Mouse (Mus musculus) monocyte, adult 2 months (primary cell): ENCODE data around the gene Rcor1.

Experiments
- DNase-seq, 2 experiments: peaks; one replicate each; pipeline ENCODE4 v3.0.0; 2022; ENCODE audit warnings: low spot score in 2 of 2, low read depth in 1 of 2

The Rcor1 gene

DNA sequence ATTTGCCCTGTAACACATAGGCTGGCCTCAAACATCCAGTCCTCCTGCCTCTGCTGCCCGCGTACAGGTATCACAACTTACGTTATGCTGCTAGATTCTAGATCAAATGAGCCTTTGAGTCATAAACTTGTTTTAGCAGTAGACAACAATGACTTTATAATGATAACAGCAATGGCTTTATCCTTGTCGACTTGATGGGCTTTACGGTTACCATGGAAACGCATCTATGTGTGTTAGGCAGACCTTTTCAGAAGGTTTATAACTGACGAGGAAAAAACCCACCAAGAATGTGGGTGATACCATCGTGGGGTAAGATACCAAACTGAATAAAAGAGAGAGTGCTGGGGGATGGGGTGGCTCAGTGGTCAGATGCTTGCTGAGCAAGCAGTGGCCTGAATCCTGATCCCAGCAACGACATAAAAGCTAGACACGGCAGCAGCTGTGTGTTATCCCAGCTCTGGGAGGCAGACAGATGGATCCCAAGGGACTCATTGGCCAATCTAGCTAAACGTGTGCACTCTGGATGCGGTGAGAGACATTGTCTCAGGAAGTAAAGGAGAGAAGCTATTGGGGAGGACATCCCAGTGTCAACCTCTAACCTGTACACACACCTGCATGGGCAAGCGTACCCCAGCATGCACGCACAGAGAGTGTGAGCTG, 85.6 kb downstream of the Rcor1 start:
- no peak for DNase-seq

DNA sequence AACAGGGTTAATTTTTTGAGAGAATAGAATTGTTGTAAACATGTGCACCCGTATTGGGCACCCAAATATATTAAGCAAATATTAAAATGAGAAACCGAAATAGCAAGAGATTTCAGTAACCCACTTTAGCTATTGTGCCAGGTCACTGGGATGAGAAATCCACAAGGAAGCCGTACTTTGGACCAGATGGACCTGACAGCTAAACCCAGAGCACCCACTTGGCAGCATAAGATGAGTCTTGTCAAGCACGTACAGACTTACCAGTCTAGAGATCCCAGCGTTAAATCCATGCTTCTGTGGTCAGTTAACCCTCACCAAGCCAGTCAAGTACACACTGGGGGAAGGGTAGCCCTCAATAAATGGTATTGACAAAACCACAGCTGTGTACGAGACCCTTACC, 86.5 kb downstream of the Rcor1 start:
- DNase-seq, result no peak

- DNase-seq, result no peak
These were observed 95.0 kb downstream of the Rcor1 start for GRCm38 (mm10) chr12:111134169-111134568.

GRCm38 (mm10) chr12:111134791-111135733, 95.9 kb downstream of the Rcor1 start:
- DNase-seq, result no peak

DNA sequence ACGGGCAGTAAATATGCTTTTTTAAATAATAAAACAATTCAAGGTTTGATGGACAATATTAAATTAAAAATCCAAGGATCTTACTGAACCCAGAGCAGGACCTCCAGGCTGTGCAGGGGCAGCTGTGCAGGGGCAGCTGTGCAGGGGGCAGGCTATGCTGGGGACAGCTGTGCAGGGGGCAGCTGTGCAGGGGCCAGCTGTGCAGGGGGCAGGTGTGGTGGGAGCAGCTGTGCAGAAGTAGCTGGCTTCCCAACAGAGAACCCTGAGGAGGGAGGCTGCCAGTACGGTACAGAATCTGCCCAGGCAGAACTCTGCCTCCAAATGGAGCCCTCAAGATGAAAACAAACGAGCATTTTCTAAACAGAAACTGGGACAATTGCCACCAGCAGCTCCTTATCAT, 96.8 kb downstream of the Rcor1 start:
- no peak for DNase-seq

DNA sequence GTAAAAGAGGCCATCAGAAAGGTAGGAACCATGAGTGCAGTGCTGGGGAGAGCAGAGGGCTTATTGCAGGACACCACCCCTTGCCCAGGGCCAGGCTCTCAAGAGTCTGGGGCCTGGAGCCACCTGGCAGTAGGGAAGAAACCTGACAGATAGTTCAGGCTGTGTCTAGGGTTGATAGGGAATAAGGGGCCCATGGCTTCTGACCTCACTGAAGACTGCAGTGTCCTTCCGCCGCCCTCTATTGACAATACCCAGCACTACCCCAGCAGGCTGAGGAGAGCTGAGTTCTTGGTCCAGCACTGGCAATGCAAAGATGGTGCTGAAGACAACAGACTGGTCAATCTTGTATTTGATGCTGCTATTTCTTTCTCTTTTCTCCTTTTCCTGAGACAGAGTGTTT, 97.9 kb downstream of the Rcor1 start:
- DNase-seq, result no peak

- DNase-seq, result no peak
These were observed 103.9 kb downstream of the Rcor1 start for GRCm38 (mm10) chr12:111143005-111143508.

- no peak for DNase-seq
These were observed 104.4 kb downstream of the Rcor1 start for GRCm38 (mm10) chr12:111143509-111144063.

- no peak for DNase-seq
These were observed 105.4 kb downstream of the Rcor1 start for GRCm38 (mm10) chr12:111144598-111144997.

DNA sequence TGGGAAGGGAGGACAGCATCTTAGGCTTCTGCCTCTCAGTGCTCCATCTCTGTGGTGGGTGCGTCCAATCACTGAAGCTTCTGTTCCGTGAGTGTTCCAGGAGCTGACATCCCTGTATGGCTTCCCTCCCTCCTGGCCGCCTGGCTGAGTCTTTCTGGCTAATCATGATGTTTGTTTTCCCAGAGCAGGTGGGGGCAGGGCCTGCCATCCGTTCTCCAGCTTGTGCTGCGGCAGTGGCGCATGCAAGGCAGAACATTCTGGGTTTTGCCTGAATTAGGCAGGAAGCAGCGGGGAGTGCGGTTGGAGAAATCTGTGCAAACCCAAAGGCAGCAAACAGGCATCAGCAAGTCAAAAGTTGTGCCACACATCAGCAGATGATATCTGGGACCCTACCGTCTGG, 106.1 kb downstream of the Rcor1 start:
- no peak for DNase-seq

- DNase-seq, result no peak
These were observed 110.5 kb downstream of the Rcor1 start for GRCm38 (mm10) chr12:111149495-111150235.

GRCm38 (mm10) chr12:111150236-111150596, 111.1 kb downstream of the Rcor1 start:
- no peak for DNase-seq

GRCm38 (mm10) chr12:111151422-111152156, 112.4 kb downstream of the Rcor1 start:
- DNase-seq, result no peak

- DNase-seq, result no peak
These were observed 113.4 kb downstream of the Rcor1 start for GRCm38 (mm10) chr12:111152579-111152978.

GRCm38 (mm10) chr12:111152981-111153710, 114.0 kb downstream of the Rcor1 start:
- DNase-seq, result no peak

- no peak for DNase-seq
These were observed 114.8 kb downstream of the Rcor1 start for GRCm38 (mm10) chr12:111153946-111154345.

DNA sequence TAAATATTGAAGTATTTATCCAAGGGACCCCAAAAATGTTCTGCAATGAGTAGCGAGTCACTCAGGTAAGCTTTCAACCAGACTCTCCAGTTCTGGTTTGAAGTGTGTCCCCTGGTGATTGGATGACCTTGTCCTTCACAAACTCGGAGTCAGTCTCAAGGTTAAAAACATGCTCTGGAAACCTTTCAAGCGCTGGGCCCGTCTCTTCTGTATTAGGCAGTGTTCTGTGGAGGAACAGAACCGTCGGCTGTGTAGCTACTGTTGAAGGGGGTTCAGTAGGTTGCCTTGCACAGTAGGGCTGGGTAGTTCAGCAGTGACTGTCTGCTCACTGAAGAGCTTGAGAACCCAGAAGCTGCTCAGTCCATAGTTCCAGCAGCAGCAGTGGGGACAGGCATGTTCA, 115.5 kb downstream of the Rcor1 start:
- DNase-seq, result no peak

DNA sequence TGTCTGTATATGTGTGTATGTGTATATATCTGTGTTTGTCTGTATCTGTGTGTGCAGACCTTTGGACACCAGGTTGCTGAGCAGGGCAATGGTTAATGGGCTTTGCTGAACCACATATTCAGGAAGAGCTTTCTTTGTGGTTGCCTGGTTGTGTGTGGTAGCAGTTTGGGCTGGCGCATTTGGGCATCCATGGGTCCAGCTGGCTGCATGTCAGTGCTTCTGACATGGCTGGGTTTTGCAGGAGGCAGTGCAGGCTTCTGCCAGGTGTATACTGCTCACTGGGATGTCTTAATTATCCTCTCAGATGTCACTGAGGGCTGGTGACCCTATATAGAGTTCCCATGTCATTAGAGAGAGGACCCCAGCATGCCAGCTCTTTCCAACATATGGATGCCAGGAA, 116.6 kb downstream of the Rcor1 start:
- no peak for DNase-seq

DNA sequence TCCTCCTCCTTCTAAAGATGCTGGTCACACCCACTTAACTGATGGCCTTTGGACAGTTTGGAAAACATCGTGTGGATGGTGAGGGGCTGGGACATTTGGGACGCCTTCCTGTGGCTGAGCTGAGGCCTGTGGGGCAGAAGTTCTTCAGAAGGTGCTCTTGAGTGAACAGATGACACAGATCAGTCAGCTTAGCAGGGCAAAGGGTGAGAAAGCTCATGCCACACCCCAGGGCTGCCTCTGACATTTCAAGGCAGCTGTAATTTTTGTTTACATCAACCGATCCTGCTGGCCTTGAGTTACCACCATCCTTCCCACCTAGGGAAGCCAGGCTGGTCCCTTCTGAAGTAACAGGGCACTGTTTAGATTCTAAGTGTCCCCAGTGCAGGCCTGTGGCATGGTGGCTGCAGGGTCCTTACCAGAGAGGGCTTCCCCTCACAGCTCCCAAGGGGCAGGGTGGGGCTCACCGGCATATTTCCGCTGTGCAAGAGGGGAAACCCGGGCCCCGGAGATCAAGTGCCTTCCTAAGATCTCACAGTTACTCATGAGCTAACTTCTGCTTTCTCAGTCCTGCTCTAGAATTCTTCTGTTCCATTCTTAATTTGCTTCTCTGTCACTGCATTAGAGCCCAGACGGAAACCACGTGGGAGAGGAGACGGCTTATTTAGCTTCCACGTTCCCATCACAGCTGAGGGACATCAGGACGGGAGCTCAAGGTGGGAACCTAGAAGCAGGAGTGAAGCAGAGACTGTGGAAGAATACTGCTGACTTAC, 120.7 kb downstream of the Rcor1 start:
- peak; percentile 83 to 92 for DNase-seq
